Mouse (Mus musculus) liver, embryonic 12.5 days (tissue): Measurements from ENCODE around the gene Srarp. TPM values are rescaled to one million over a fixed set of nuclear protein-coding genes. Genes with fewer than 3 reads are reported as not detected.

ENCODE experiments used
- ATAC-seq: fragments of 200-750 bp; cut with Nextera tagmentation; 2 replicates; pipeline ENCODE4 v1.8.0; 2017; ENCODE audit warnings: moderate number of reproducible peaks, mild to moderate bottlenecking, moderate library complexity
- H3K27ac ChIP-seq: fragments of 300-500 bp; sonication (generic); 2 replicates; pipeline ENCODE4 v1.5.1; 2016; ENCODE audit warnings: mild to moderate bottlenecking
- H3K27me3 ChIP-seq: fragments of 300-500 bp; sonication (generic); replicated peaks from 2 replicates; pipeline ENCODE4 v1.6.1; 2016; ENCODE audit warnings: mild to moderate bottlenecking, moderate library complexity
- H3K36me3 ChIP-seq: fragments of 300-500 bp; sonication (generic); 2 replicates; pipeline ENCODE4 v1.6.1; 2016; ENCODE audit warnings: mild to moderate bottlenecking, moderate library complexity
- H3K4me1 ChIP-seq: fragments of 300-500 bp; sonication (generic); 2 replicates; pipeline ENCODE4 v1.6.1; 2016
- H3K4me2 ChIP-seq: fragments of 300-500 bp; sonication (generic); 2 replicates; pipeline ENCODE4 v1.6.1; 2016; ENCODE audit warnings: mild to moderate bottlenecking, moderate library complexity
- H3K4me3 ChIP-seq: fragments of 300-500 bp; sonication (generic); 2 replicates; pipeline ENCODE4 v1.5.1; 2016; ENCODE audit warnings: mild to moderate bottlenecking, moderate library complexity
- H3K9ac ChIP-seq: fragments of 300-500 bp; sonication (generic); 2 replicates; pipeline ENCODE4 v1.6.1; 2016; ENCODE audit warnings: mild to moderate bottlenecking, moderate library complexity
- H3K9me3 ChIP-seq: fragments of 300-500 bp; sonication (generic); replicated peaks from 2 replicates; pipeline ENCODE4 v1.6.1; 2016; ENCODE audit warnings: mild to moderate bottlenecking, moderate library complexity
- WGBS: fragments of 180-500 bp; shearing (Covaris S2); methylation state at CpG from one replicate; pipeline ENCODE4 v1.1.7; 2016; ENCODE audit not compliant: insufficient replicate concordance; 5-methylcytosine and 5-hydroxymethylcytosine counted together
- polyA plus RNA-seq: library from polyadenylated mRNA; unstranded; fragments of >200 nt; fragmentation: Nextera tagmentation; extraction: Ambion mirVana; gene quantifications from 2 replicates; pipeline ENCODE4 v1.2.1, GENCODE M21; 2016

The Srarp gene
- polyA plus RNA-seq, 1 experiment from 2014 or later = not detected

GRCm38 (mm10) chr4:141439083-141439803, 3.3 kb upstream of the Srarp start:
- no peak for ATAC-seq
- no peaks in the 10 kb centered on the region for H3K9me3 ChIP-seq

GRCm38 (mm10) chr4:141433191-141433590, 2.7 kb downstream of the Srarp start:
- 69% methylated on average over 18 of the region's 18 CpGs for WGBS
- H3K4me2 ChIP-seq = no peak overlapping the region
- no peak overlapping the region for H3K27ac ChIP-seq
- H3K27me3 ChIP-seq = peaks cover 25% of the 10 kb centered on the region
- H3K36me3 ChIP-seq = no peaks in the 10 kb centered on the region
- no peak overlapping the region for H3K9ac ChIP-seq
- no peak overlapping the region for H3K4me3 ChIP-seq
- no peaks in the 10 kb centered on the region for H3K4me1 ChIP-seq
- H3K9me3 ChIP-seq = no peaks in the 10 kb centered on the region
- ATAC-seq = no peak

More at GRCm38 (mm10) chr4:141439083-141439803, 3.3 kb upstream of the Srarp start:
- Histone ChIP-seq H3K4me2 (no peak overlapping the region), H3K4me3 (no peak overlapping the region), H3K4me1 (peaks cover 11% of the 10 kb centered on the region), H3K36me3 (no peaks in the 10 kb centered on the region), H3K27ac (no peak overlapping the region), H3K27me3 (no peaks in the 10 kb centered on the region), H3K9ac (no peak overlapping the region)
- WGBS = 74% methylated on average over 12 of the region's 12 CpGs

DNA sequence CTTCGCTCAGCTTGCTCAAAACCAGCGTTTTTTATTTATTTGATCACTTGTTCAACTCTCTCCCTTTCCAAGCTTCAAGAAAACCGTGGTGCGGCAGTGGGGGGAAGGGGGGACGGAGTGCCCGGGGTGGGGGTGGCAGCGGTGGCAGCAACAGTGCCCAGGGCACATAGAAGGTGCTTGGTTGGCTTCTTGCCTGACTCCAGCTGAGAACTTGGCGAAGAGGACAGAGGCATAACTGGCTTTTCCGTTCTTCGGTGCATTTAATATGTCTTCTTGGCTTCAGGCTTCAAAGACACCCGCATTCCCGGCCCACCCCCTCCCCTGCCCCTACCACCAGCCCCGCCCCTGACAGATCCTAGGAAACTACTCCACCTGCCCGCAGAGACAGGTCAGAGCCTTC, 3.2 kb downstream of the Srarp start:
- WGBS = 56% methylated on average over 14 of the region's 14 CpGs
- Histone ChIP-seq H3K36me3 (no peaks in the 10 kb centered on the region), H3K4me3 (no peak overlapping the region), H3K9me3 (no peaks in the 10 kb centered on the region), H3K4me2 (no peak overlapping the region), H3K27ac (no peak overlapping the region), H3K9ac (no peak overlapping the region), H3K27me3 (peaks cover 31% of the 10 kb centered on the region), H3K4me1 (no peaks in the 10 kb centered on the region)
- no peak for ATAC-seq

DNA sequence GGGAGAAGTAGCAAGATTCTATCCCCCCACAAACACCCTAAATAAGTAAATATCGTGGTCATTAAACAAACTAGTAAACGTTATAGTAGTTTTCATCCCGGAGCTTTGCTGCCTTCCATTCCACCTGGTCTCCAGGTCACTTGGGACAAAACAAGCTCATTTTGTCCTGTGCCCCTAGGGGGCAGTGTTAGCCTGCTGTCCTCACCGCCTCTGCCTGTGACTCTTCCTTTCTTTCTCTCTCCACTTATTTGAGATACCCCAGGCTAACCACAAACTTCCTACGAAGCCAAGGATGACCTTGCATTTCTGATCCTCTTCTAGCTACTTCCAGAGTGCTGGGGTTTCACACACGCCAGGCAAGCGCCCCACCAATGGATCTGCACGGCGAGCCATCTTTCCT, 4.9 kb downstream of the Srarp start:
- peaks cover 2% of the 10 kb centered on the region; the same call in 1 of the 2 replicates for H3K4me1 ChIP-seq
- no peak overlapping the region for H3K9ac ChIP-seq
- ATAC-seq = no peak
- peaks cover 46% of the 10 kb centered on the region for H3K27me3 ChIP-seq
- WGBS = 30% methylated on average over 9 of the region's 9 CpGs
- no peak overlapping the region for H3K4me2 ChIP-seq
- no peaks in the 10 kb centered on the region for H3K36me3 ChIP-seq
- H3K27ac ChIP-seq = no peak overlapping the region
- no peaks in the 10 kb centered on the region for H3K9me3 ChIP-seq
- no peak overlapping the region for H3K4me3 ChIP-seq

- Histone ChIP-seq H3K27me3 (peaks cover 58% of the 10 kb centered on the region), H3K36me3 (no peaks in the 10 kb centered on the region), H3K27ac (no peak overlapping the region), H3K9ac (no peak overlapping the region), H3K4me1 (peaks cover 9% of the 10 kb centered on the region; the same call in 1 of the 2 replicates), H3K4me2 (no peak overlapping the region), H3K4me3 (no peak overlapping the region), H3K9me3 (no peaks in the 10 kb centered on the region)
- 41% methylated on average over 9 of the region's 9 CpGs for WGBS
- ATAC-seq = no peak
Observed at GRCm38 (mm10) chr4:141429847-141430246, 6.1 kb downstream of the Srarp start.

DNA sequence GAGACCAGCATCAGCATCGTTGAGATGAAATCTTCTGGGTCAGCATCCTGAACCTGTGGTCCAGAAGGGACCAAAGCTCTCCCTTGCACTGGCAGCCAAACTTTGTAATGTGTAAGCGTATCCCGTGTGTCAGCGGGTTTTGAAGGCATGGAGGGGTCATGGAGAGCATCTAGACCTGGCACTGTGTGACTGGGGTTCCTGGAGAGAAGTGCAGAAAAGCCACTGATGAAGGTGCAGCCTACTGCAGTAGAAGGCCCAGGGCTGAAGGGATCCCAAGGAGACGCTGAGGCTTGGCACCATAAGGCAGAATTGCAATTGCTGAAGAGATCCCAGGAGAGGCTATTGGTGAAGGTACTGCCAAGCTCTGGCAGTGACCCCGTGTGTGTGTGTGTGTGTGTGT, 6.5 kb downstream of the Srarp start:
- ATAC-seq = no peak
- WGBS = 61% methylated on average over 6 of the region's 6 CpGs

GRCm38 (mm10) chr4:141427921-141428320, 8.0 kb downstream of the Srarp start:
- Histone ChIP-seq H3K9me3 (no peaks in the 10 kb centered on the region), H3K4me3 (no peak overlapping the region), H3K4me2 (no peak overlapping the region), H3K27me3 (peaks cover 77% of the 10 kb centered on the region), H3K36me3 (no peaks in the 10 kb centered on the region), H3K9ac (no peak overlapping the region), H3K27ac (no peak overlapping the region), H3K4me1 (peaks cover 9% of the 10 kb centered on the region; the same call in 1 of the 2 replicates)
- no peak for ATAC-seq
- 72% methylated on average over 13 of the region's 13 CpGs for WGBS

More for the DNA sequence above, 6.5 kb downstream of the Srarp start:
- peaks cover 9% of the 10 kb centered on the region; the same call in 1 of the 2 replicates for H3K4me1 ChIP-seq
- no peak overlapping the region for H3K4me3 ChIP-seq
- peaks cover 62% of the 10 kb centered on the region for H3K27me3 ChIP-seq
- H3K9ac ChIP-seq = no peak overlapping the region
- no peak overlapping the region for H3K4me2 ChIP-seq
- no peaks in the 10 kb centered on the region for H3K9me3 ChIP-seq
- H3K36me3 ChIP-seq = no peaks in the 10 kb centered on the region
- H3K27ac ChIP-seq = no peak overlapping the region

GRCm38 (mm10) chr4:141426796-141427745, 8.8 kb downstream of the Srarp start:
- Histone ChIP-seq H3K36me3 (no peaks in the 10 kb centered on the region), H3K4me2 (no peak overlapping the region), H3K9me3 (no peaks in the 10 kb centered on the region), H3K4me1 (peaks cover 9% of the 10 kb centered on the region; the same call in 1 of the 2 replicates), H3K27me3 (peaks cover 83% of the 10 kb centered on the region), H3K27ac (no peak overlapping the region), H3K4me3 (no peak overlapping the region), H3K9ac (no peak overlapping the region)
- ATAC-seq = no peak
- 68% methylated on average over 10 of the region's 10 CpGs for WGBS

DNA sequence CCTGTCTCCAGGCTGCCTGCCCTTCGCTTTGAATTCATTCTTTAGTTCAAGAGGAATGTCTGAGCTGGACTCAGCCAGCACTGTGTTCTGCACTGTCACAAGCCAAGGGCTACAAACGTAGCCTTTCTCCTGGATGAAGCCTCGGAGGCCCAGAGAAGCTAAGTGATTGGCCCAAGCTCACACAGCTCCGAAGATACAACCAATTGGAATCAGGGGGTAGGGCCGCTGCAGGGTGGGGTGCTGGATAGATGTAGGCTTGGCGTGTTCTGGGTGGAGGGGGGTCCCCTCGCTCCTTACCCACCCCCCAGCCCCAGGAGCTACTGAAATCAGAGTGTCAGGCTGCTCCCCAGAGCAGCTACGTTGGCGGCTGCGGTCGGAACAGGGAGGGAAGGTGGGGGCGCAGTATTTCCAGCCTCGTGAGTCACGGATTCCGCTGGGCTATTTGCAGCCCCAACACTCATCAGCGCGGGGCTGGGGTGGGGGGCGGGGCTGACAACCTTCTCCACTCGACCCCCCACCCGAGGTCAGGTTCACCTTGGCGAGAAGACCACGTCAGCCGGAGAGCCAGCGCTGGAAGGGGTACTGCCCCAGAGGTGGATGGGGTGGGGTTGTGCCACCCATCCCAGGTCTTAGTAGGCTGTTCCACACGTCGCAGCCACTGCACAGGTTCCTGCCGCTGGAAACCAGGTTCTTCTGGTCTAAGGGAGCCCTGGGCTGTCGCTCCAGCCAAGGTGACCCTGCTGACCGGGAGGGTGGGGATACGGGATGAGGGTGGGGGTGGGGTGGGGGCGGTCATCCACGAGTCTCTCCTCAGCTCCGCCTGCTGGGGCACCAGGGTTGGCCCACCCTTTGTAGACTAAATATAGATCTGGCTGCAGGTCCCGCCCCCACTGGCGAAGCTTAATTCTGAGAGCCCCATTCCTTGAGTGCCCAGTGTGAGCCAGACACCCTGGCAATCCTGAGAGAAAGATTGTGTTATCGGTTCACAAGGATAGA, 10.1 kb downstream of the Srarp start:
- Histone ChIP-seq H3K27ac (no peak overlapping the region), H3K4me3 (peak overlapping the region; percentile 26), H3K4me1 (peaks cover 16% of the 10 kb centered on the region), H3K9ac (peak overlapping the region; percentile 2; the same call in 1 of the 2 replicates), H3K9me3 (no peaks in the 10 kb centered on the region), H3K36me3 (no peaks in the 10 kb centered on the region), H3K4me2 (peak overlapping the region; percentile 63), H3K27me3 (peaks cover 86% of the 10 kb centered on the region)
- peak; percentile 45; the same call in 1 of the 2 replicates for ATAC-seq
- WGBS = 7% methylated on average over 33 of the region's 36 CpGs

- Histone ChIP-seq H3K9me3 (no peaks in the 10 kb centered on the region), H3K4me3 (no peak overlapping the region), H3K4me1 (peaks cover 26% of the 10 kb centered on the region), H3K36me3 (no peaks in the 10 kb centered on the region), H3K4me2 (no peak overlapping the region), H3K27ac (no peak overlapping the region), H3K9ac (no peak overlapping the region), H3K27me3 (peaks cover 94% of the 10 kb centered on the region)
- no peak for ATAC-seq
- WGBS = 68% methylated on average over 13 of the region's 13 CpGs
Observed at GRCm38 (mm10) chr4:141423691-141424431, 12.0 kb downstream of the Srarp start.

DNA sequence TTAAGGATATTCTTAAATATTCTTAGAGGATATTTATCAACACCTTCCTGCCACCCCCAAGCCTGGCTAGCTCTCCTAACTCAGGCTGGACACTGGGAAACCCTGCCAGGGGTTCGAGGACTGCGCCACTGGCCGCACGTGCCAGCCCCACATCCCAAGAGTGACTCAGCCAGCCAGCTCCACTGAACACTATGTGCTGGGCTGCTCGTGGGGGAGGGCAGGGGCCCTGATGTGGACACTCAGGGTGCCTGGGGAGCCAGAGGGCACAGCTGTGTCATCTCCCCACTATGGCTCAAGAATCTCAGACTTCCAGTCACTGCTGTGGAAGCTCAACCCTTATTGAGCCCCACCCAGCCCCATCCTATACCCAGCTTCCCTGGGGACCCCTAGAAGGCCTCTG, 12.6 kb downstream of the Srarp start:
- H3K4me2 ChIP-seq = no peak overlapping the region
- no peak overlapping the region for H3K9ac ChIP-seq
- H3K27ac ChIP-seq = no peak overlapping the region
- no peaks in the 10 kb centered on the region for H3K36me3 ChIP-seq
- no peaks in the 10 kb centered on the region for H3K9me3 ChIP-seq
- ATAC-seq = no peak
- WGBS = 69% methylated on average over 5 of the region's 5 CpGs
- H3K27me3 ChIP-seq = peaks cover 88% of the 10 kb centered on the region
- peaks cover 26% of the 10 kb centered on the region for H3K4me1 ChIP-seq
- no peak overlapping the region for H3K4me3 ChIP-seq
